Mouse (Mus musculus): ENCODE data around the gene Anks1b.

DNA sequence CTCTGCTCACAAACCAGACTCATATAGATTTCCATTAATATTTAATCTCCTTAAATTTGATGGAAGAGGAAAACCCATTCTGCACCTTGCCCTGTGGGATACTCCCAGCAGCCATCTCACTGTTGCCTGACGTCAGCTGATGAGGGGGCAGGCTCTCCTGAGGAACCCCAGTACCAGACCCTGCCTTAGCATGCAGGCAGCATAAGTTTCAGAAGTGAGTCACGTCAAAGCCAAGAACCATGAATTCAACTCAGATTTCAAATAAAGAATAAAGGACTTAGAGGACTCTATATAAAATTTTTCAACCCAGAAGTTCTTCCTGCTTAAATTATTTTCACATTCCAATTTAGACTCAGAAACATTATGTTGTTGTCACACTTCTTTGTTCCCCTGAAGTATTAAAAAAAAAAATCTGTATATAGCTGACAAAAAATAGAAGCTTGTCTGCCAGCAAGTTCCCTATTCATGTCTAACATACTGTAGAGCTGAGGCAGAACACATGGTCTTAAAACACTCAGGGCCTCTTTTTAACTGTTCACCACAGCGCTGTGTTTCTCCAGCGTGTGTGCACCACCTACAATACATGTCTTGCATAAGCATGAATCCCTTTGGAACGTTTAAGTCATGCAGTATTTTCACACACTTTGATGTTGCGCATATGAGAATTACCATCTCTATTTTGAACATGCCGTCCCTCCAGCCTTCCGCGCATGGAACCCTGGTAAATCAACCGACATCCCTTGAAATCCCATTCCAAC is 806.6 kb downstream of the Anks1b start:
- TF ChIP-seq CTCF (IDR thresholded peaks at IDR 0.05) (no peak), EP300 (IDR thresholded peaks at IDR 0.05) (no peak)

All from lung, postnatal 0 days (tissue).